Mouse (Mus musculus) heart, embryonic 14.5 days (tissue): ENCODE measurements around the gene Lamp2. TPM values are rescaled to one million over a fixed set of nuclear protein-coding genes. Genes with fewer than 3 reads are reported as not detected.

Experiments
- ATAC-seq: fragments of 200-750 bp; cut with Nextera tagmentation; 2 replicates; pipeline ENCODE4 v1.8.0; 2017; ENCODE audit warnings: low read depth, moderate TSS enrichment; ENCODE audit not compliant: insufficient number of reproducible peaks, insufficient read depth, low FRiP score
- H3K27ac ChIP-seq, 2 experiments: fragments of 200-500 bp in 1 of 2; fragments of 300-500 bp in 1 of 2; sonication (generic) in 1 of 2; replicated peaks in 1 of 2; 2 replicates each; pipeline ENCODE4 v1.5.1; 2012 to 2014; ENCODE audit warnings: low read depth in 2 of 2, low read length in 2 of 2, control low read depth in 1 of 2, mild to moderate bottlenecking in 1 of 2, mixed read lengths in 1 of 2; ENCODE audit not compliant: control insufficient read depth in 1 of 2, insufficient read depth in 1 of 2
- H3K27me3 ChIP-seq: fragments of 300-500 bp; sonication (generic); 2 replicates; pipeline ENCODE4 v1.6.1; 2014; ENCODE audit warnings: mild to moderate bottlenecking, low read length, control low read depth; ENCODE audit not compliant: control insufficient read depth, insufficient read depth
- H3K36me3 ChIP-seq: fragments of 300-500 bp; sonication (generic); 2 replicates; pipeline ENCODE4 v1.6.1; 2014; ENCODE audit warnings: mild to moderate bottlenecking, control low read depth, low read length, mixed read lengths; ENCODE audit not compliant: control insufficient read depth, insufficient read depth
- H3K4me1 ChIP-seq, 2 experiments: fragments of 200-500 bp in 1 of 2; fragments of 300-500 bp in 1 of 2; sonication (generic) in 1 of 2; 2 replicates each; pipeline ENCODE4 v1.6.1; 2012 to 2014; ENCODE audit warnings: low read length in 2 of 2, control low read depth in 1 of 2, mixed read lengths in 1 of 2; ENCODE audit not compliant: control insufficient read depth in 2 of 2, insufficient read depth in 2 of 2
- H3K4me2 ChIP-seq: fragments of 300-500 bp; sonication (generic); 2 replicates; pipeline ENCODE4 v1.6.1; 2014; ENCODE audit warnings: mild to moderate bottlenecking, low read length
- H3K4me3 ChIP-seq, 2 experiments: fragments of 200-500 bp in 1 of 2; fragments of 300-500 bp in 1 of 2; sonication (generic) in 1 of 2; 2 replicates each; pipeline ENCODE4 v1.5.1; 2012 to 2014; ENCODE audit warnings: low read length in 2 of 2, mild to moderate bottlenecking in 2 of 2, control low read depth in 1 of 2, low read depth in 1 of 2, moderate library complexity in 1 of 2; ENCODE audit not compliant: control insufficient read depth in 1 of 2, insufficient read depth in 1 of 2
- H3K9ac ChIP-seq: fragments of 300-500 bp; sonication (generic); 2 replicates; pipeline ENCODE4 v1.6.1; 2014; ENCODE audit warnings: mild to moderate bottlenecking, low read length
- H3K9me3 ChIP-seq: fragments of 300-500 bp; sonication (generic); 2 replicates; pipeline ENCODE4 v1.6.1; 2016; ENCODE audit warnings: low read length, control low read depth; ENCODE audit not compliant: control insufficient read depth
- WGBS: fragments of 180-500 bp; shearing (Covaris S2); extraction: QIAGEN DNeasy Blood & Tissue Kit; methylation state at CpG from one replicate; pipeline ENCODE4 v1.1.7; 2014; 5-methylcytosine and 5-hydroxymethylcytosine counted together
- polyA plus RNA-seq: library from polyadenylated mRNA; unstranded; fragments of >200 nt; fragmentation: Nextera tagmentation; extraction: Ambion mirVana; gene quantifications from 2 replicates; pipeline ENCODE4 v1.2.1, GENCODE M21; 2014

Lamp2 gene
- polyA plus RNA-seq, 1 experiment from 2014 or later = 181 TPM

GRCm38 (mm10) chrX:38428818-38429440 lies 27.3 kb downstream of the Lamp2 start:
- Histone ChIP-seq H3K36me3 (peaks cover 74% of the 10 kb centered on the region), H3K9ac (no peak overlapping the region), H3K27ac (no peak overlapping the region), H3K9me3 (no peaks in the 10 kb centered on the region), H3K4me3 (no peak overlapping the region), H3K4me1 (no peaks in the 10 kb centered on the region), H3K27me3 (no peaks in the 10 kb centered on the region), H3K4me2 (no peak overlapping the region)
- no peak for ATAC-seq
- 77% methylated on average over 3 of the region's 3 CpGs for WGBS

- no peak for ATAC-seq
- no peaks in the 10 kb centered on the region for H3K9me3 ChIP-seq
- no peak overlapping the region for H3K27ac ChIP-seq
- H3K9ac ChIP-seq = no peak overlapping the region
- H3K4me3 ChIP-seq = no peak overlapping the region
- no peak overlapping the region for H3K4me2 ChIP-seq
- H3K4me1 ChIP-seq = no peaks in the 10 kb centered on the region
- 75% methylated on average over 1 of the region's 1 CpGs for whole genome bisulfite sequencing
- H3K36me3 ChIP-seq = peaks cover 72% of the 10 kb centered on the region
- no peaks in the 10 kb centered on the region for H3K27me3 ChIP-seq
Observed at GRCm38 (mm10) chrX:38426043-38426442, 30.2 kb downstream of the Lamp2 start.

GRCm38 (mm10) chrX:38423096-38423495 lies 33.2 kb downstream of the Lamp2 start:
- no peaks in the 10 kb centered on the region for H3K4me1 ChIP-seq
- H3K4me3 ChIP-seq = no peak overlapping the region
- peaks cover 54% of the 10 kb centered on the region for H3K36me3 ChIP-seq
- 56% methylated on average over 3 of the region's 3 CpGs for WGBS
- no peak overlapping the region for H3K9ac ChIP-seq
- peak overlapping the region in 1 of 2 experiments; percentile 55; a peak in 3 of 4 replicates for H3K27ac ChIP-seq
- no peak for ATAC-seq
- no peak overlapping the region for H3K4me2 ChIP-seq
- H3K27me3 ChIP-seq = no peaks in the 10 kb centered on the region
- H3K9me3 ChIP-seq = no peaks in the 10 kb centered on the region

- H3K27ac ChIP-seq = peak overlapping the region; percentile 44 to 49; a peak in 3 of 4 replicates
- no peak overlapping the region for H3K4me3 ChIP-seq
- WGBS = 50% methylated on average over 3 of the region's 3 CpGs
- H3K27me3 ChIP-seq = no peaks in the 10 kb centered on the region
- no peaks in the 10 kb centered on the region for H3K9me3 ChIP-seq
- no peaks in the 10 kb centered on the region for H3K4me1 ChIP-seq
- peaks cover 47% of the 10 kb centered on the region for H3K36me3 ChIP-seq
- ATAC-seq = no peak
- no peak overlapping the region for H3K4me2 ChIP-seq
- H3K9ac ChIP-seq = no peak overlapping the region
Observed at GRCm38 (mm10) chrX:38422396-38422795, 33.9 kb downstream of the Lamp2 start.

GRCm38 (mm10) chrX:38403879-38404278 lies 52.4 kb downstream of the Lamp2 start:
- WGBS = 68% methylated on average over 3 of the region's 3 CpGs
- no peak overlapping the region for H3K4me2 ChIP-seq
- no peak overlapping the region for H3K27ac ChIP-seq
- no peaks in the 10 kb centered on the region for H3K36me3 ChIP-seq
- no peak overlapping the region for H3K9ac ChIP-seq
- no peaks in the 10 kb centered on the region for H3K9me3 ChIP-seq
- no peak overlapping the region for H3K4me3 ChIP-seq
- H3K27me3 ChIP-seq = no peaks in the 10 kb centered on the region
- no peaks in the 10 kb centered on the region for H3K4me1 ChIP-seq
- no peak for ATAC-seq

GRCm38 (mm10) chrX:38402981-38403380 lies 53.3 kb downstream of the Lamp2 start:
- WGBS = 77% methylated on average over 5 of the region's 5 CpGs
- Histone ChIP-seq H3K4me1 (no peaks in the 10 kb centered on the region), H3K36me3 (no peaks in the 10 kb centered on the region), H3K27me3 (no peaks in the 10 kb centered on the region), H3K9ac (no peak overlapping the region), H3K4me3 (no peak overlapping the region), H3K27ac (no peak overlapping the region), H3K4me2 (no peak overlapping the region), H3K9me3 (no peaks in the 10 kb centered on the region)
- no peak for ATAC-seq

GRCm38 (mm10) chrX:38402004-38402403 lies 54.2 kb downstream of the Lamp2 start:
- H3K36me3 ChIP-seq = no peaks in the 10 kb centered on the region
- no peak for ATAC-seq
- 47% methylated on average over 6 of the region's 6 CpGs for WGBS

GRCm38 (mm10) chrX:38400616-38401015 lies 55.6 kb downstream of the Lamp2 start:
- no peaks in the 10 kb centered on the region for H3K27me3 ChIP-seq
- 72% methylated on average over 3 of the region's 3 CpGs for WGBS
- no peaks in the 10 kb centered on the region for H3K9me3 ChIP-seq
- H3K36me3 ChIP-seq = no peaks in the 10 kb centered on the region
- H3K4me1 ChIP-seq = no peaks in the 10 kb centered on the region
- no peak for ATAC-seq
- no peak overlapping the region for H3K27ac ChIP-seq
- no peak overlapping the region for H3K4me3 ChIP-seq
- H3K9ac ChIP-seq = no peak overlapping the region
- H3K4me2 ChIP-seq = no peak overlapping the region

More at GRCm38 (mm10) chrX:38402004-38402403, 54.2 kb downstream of the Lamp2 start:
- Histone ChIP-seq H3K9me3 (no peaks in the 10 kb centered on the region), H3K9ac (no peak overlapping the region), H3K27me3 (no peaks in the 10 kb centered on the region), H3K27ac (no peak overlapping the region), H3K4me2 (no peak overlapping the region), H3K4me1 (no peaks in the 10 kb centered on the region), H3K4me3 (no peak overlapping the region)
